Mouse (Mus musculus) ovary, postnatal 36 days (tissue): ENCODE measurements around the gene Ube2l3.
"Not testable (repeated sequence)": the region's sequence is repeated elsewhere in the genome, so short reads cannot be mapped to it uniquely, and the experiment has no call there.

Experiments used
- DNase-seq: peaks from one replicate; pipeline ENCODE4 v3.0.0; 2022; ENCODE audit warnings: low spot score, mixed read lengths

The Ube2l3 gene

DNA sequence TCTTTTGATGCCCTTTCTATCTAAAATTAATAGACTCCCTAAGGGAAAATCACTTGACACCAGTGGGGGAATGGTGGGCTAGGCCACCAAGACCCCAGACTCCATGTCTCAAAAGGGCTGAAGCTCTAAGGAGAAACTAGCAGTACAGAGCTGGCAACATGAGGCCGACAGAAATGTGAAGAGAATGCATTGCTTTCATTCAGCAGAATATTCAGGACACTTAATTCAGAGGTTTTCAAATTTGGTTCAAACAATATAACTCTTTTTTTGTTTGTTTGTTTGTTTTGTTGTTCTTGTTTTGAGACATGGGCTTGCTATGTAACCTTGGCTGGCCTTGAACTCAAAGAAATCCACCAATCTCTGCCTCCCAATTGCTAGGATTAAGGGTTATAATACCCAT lies at the start of gene Ube2l3:
TSS of gene Ube2l3 (minus strand) at position 101 of the 400 bp plus-strand sequence.
- no peak for DNase-seq

DNA sequence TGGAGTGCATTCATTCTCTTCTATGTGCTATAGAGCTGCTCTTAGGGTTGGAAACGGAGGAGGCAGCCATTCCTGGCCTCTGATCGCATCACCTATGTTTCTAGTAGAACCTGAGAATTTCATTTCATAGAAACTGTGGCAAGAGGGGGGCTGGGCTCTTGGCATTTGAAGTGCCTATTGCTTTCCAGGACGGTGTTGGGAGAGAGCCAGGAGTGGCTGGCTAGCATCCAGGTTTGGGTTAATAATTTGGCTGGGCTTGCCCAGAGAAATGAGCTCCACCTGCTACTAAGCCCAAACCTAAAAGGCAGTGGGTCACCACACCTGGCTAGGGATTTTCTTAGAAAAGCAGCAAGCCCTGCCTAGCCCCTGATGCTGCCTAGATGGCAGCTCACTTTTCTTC lies 49.1 kb upstream of the Ube2l3 start:
- DNase-seq: peak; percentile 78

DNA sequence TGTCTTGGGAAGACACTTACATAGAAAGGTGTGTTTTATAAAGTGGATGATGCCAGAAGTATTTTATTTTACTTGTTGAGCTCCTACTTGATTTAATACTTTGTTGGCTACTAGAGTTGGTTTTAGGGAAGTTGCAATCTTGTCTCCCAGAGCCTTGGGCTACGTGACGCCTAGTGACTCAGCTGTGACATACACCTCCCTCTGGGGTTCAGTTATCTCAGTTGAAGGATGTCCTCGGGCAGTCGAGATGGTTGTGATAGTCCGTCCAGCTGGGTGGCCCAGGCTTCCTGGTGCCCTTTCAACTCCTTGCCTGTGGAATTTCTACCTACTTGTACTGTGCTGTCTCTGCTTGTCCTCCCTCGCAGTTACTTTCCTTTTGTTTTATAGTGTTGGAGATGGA lies 46.7 kb upstream of the Ube2l3 start:
- no peak for DNase-seq

- DNase-seq: no peak
Measured at GRCm38 (mm10) chr16:17247727-17248126, 45.3 kb upstream of the Ube2l3 start.

GRCm38 (mm10) chr16:17244996-17245395 lies 42.5 kb upstream of the Ube2l3 start:
- DNase-seq: no peak

GRCm38 (mm10) chr16:17243731-17244130 lies 41.3 kb upstream of the Ube2l3 start:
- DNase-seq: no peak

- DNase-seq: no peak
Measured at GRCm38 (mm10) chr16:17239409-17239808, 37.0 kb upstream of the Ube2l3 start.

GRCm38 (mm10) chr16:17237634-17238033 lies 35.2 kb upstream of the Ube2l3 start:
- DNase-seq: no peak

DNA sequence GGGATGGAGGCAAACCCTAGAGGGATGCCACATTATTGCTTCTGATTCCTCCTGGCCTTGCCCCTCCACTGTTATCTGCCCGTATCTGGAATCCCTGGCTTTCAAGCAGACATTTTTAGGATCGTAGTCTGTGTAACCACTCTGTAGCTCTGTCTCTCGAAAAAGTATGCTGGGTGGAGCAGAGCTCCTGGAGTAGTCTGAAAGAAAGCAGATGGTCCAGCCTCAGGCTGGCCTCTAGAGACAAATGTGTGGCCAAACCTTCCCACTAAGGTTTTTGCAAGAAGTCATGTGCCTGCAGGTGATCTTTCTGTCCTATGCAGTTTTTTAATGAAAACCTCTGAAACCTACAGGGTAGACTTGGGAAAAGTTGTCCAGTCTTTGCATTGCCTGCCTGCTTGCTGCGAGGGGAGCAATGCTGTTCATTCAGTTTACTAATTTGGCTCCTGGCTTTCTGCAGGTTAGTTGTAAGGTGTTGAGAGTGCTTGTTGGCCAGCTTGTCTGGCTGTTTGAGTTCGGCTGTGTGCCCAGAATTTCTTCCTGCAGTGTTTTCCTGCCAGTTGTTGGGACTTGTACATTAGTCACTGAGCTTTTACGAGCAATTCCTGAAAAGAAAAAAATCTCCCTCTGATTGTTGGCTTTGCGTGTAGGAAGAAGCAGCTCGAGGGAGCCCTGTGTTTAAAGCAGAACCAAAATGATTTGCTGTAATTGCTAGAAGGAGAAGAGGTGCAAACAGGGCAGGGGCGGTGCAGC lies 32.6 kb upstream of the Ube2l3 start:
- no peak for DNase-seq

DNA sequence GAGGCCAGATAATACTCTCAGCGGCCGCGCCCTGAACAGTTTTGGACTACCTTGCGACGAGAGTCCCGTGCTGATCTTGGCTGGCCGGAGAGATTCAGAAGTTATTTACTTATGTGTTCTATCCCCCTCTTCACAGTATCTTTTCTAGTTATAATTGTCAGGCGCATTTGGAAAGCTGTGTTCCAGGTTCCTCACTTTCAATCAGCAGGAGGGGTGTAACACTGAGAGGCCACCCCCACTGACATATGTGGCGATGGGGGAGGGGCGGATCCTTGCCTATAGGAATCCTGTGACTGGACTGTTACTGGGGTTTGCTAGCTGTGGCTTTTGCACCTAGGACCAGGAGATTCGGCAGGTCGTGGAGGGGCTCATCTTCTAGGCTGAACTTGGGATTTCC lies 32.0 kb upstream of the Ube2l3 start:
- DNase-seq: no peak

DNA sequence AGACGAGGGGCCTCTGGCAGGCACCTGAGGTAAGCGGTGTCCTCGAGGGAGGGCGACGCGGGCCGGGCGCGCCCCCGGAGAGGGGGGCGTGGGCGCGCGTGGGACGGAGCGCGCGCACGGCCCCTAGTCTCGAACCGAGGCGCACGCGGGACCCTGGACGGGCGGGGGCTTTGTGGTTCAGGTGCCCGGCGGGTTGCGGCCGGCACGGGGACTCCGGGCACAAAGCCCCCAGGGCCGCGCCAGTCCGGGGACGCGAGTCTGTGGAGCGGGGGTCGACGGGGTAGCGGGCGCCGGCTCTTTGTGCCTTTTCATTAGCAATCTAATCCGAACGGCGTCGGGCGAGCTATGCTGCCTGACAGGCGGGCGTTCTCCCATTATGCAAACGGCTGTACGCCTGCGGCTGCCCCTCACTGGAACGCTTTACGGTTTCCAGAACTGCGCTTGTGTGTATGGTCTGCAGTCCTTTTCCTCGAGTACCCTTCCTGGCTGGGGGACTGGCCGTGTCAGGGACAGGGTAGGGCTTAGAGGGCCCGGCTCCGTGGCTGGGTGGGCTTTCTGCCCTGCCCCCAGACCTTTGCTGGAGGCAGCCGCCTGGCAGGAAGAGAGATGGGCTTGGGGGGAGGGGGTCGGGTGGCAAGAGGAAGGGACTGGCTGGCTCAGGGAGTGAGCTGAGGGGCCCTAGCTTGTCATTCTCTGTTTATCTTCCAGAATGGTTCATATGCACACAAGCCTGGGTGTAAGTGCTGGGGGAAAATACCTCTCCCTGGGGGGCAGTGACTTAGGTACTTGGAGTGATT lies 31.5 kb upstream of the Ube2l3 start:
- peak; percentile 45 for DNase-seq

- peak; percentile 96 for DNase-seq
Measured at GRCm38 (mm10) chr16:17232794-17233701, 30.6 kb upstream of the Ube2l3 start, which contains the start of gene Hic2. Gene Hic2 (plus strand): TSS chr16:17233572.

DNA sequence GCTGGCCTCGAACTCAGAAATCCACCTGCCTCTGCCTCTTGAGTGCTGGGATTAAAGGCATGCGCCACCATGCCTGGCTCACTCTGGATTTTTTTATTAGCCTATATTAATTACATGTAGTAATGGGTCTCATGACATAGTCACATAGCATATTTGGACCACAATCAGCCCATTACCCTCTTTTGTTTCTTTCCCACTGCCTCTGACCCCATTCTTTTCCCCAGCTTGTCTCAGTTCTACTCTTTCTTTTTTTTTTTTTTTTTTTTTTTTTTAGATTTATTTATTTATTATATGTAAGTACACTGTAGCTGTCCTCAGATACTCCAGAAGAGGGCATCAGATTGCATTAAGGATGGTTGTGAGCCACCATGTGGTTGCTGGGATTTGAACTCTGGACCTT lies 29.1 kb upstream of the Ube2l3 start:
- DNase-seq: not testable (repeated sequence)

GRCm38 (mm10) chr16:17226496-17226895 lies 24.0 kb upstream of the Ube2l3 start:
- no peak for DNase-seq

- no peak for DNase-seq
Measured at GRCm38 (mm10) chr16:17225584-17225983, 23.1 kb upstream of the Ube2l3 start.

- peak; percentile 95 for DNase-seq
Measured at GRCm38 (mm10) chr16:17222197-17222596, 19.7 kb upstream of the Ube2l3 start.

GRCm38 (mm10) chr16:17220127-17220733 lies 17.8 kb upstream of the Ube2l3 start:
- DNase-seq: no peak

DNA sequence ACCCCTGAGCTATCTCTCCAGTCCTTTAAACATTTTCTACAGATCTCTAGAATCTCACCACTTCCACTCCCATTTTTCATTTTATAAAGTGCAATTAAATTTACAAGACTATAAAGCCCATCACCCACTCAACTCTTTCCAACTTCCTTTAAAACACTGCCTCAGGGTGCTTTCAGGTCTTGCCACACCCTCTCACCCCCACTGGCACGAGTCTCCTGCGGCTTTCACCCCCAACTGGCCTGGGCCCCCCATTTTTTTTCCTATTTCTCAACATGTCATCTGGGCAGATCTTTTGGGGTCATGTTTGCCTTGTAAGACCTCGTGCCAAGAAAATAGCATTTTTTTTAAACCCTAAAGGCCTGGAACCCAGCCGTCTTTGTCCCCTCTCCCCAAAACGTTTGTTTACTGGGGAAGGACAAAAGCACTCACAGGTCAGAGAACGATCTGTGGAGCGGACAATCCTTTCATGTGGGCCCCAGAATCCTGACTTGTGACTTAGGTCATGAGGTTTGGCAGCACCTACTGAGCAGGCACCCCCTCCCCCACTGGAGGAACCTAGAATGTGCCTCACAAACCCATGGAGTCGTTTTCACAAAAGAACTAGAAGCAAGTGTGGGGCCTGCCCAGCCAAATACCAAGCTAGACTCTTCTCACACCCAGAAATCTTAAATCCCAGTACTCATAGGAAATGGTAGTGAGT lies 14.6 kb upstream of the Ube2l3 start:
- DNase-seq: no peak

- peak; percentile 88 for DNase-seq
Measured at GRCm38 (mm10) chr16:17209981-17210838, 7.8 kb upstream of the Ube2l3 start.

DNA sequence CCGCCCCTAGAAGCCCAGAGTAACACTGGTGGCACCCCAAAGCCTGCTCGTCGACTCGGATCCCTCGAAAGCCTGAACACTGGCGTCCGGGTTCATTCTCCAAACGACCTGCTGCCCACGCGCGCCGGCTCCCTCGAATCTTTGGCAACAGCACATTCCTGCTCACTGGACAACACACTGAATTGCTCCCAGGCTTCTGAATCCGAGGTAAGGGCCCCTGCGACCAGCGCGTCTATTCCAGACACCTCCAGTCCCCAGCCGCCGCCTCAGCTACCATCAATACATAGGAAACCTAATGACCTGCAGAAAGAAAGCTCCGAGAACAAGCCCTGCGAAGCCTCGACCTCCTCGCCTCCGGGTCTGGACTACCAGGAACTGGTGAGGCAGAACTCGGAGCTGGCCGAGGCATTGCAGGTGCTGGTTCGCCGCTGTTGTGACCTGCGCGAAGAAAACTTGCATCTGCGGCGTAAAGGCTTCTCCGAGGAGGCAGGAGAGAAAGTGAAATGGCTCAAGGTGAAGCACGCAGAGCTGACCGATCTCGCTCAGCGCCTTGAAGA lies 7.0 kb upstream of the Ube2l3 start:
- peak; percentile 36 for DNase-seq
